Mouse (Mus musculus): ENCODE measurements at regions not wholly inside any gene's neighbourhood (a gene's known extent, or its start where the extent isn't known, plus 50 kb on each side); places are given as distances from the start of the nearest gene placed in this dataset.
A peak's percentile ranks its signal among the peaks of the same experiment; 100 is the strongest.

DNA sequence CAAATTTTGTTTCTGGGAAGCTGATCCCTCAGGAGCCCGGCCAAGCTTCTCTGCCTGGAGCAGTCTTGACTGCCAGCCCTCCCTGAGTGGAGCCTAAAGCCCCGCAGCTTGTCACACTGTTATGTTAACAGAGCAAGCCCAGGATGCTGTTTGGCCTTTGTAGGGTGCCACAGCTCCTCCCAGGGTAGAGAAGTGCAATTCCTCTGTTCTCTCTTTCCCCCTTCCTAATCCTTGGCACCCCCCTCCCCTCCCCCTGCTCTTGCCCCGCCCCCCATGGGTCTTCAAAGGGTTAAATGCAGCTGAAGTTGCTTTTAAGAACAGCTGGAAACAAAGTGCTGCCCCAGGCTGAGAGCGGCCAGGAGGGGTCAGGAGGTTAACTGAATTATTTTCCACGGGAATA is 234.1 kb upstream of the Rgma start:
- DNase-seq (ENCODE audit: low spot score) = no peak

DNA sequence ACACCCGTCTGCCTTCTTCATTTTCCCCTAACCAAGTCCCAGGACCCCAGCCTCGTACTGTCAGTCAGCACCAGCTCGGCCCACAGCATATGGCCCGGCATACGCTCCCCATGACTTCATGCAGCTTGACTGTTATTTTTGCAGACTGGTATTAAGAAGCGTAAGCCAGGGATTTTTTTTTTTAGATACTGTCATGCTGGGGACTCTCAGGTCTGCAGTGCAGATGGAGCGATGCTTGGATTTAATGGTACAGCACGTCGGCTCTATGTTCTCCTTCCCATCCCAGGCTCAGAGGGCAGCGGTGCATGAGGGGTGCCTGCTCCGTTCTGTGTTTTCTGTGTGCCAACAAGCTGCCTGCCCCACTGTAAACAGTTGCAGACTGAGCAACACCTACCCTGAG is 231.4 kb upstream of the Rgma start:
- DNase-seq (ENCODE audit: low spot score) = no peak

DNA sequence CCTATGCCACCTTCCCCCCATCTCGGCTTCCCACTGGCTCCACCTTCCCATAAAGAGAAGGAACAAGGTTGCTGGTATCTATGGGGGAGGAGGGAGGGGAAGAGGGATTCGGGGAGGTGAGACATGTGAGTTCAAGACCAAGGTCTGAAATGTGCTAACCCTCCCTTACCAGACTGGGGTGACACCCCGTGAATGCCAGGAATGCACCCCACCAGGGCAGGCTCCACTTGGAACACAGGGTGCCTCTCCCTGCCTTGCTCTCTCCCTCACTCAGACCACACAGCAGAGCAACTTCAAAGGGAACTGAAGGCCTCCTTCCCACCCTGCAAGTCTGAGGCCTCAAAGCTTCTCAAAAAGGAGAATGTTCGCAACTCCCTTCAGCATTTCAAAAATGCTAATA is 230.5 kb upstream of the Rgma start:
- no peak for DNase-seq (ENCODE audit: low spot score)

DNA sequence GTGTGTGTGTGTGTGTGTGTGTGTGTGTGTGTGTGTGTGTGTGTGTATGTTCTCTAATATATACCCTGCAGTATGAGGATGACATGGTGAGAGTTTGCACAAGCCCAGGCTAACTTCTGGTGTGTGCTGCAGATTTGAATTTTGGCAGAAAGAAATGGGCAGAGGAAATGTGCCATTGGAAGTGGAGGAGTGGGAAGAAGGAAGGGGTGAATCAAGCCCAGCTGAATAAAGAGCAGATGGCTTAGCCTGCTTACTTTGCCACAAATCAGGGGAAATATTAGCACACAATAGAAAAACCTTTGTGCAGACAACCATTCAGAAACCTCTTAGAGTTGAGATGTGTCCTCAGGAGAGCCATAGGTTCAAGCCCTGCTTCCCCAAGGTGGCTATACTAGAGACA is 228.1 kb upstream of the Rgma start:
- DNase-seq (ENCODE audit: low spot score) = no peak

DNA sequence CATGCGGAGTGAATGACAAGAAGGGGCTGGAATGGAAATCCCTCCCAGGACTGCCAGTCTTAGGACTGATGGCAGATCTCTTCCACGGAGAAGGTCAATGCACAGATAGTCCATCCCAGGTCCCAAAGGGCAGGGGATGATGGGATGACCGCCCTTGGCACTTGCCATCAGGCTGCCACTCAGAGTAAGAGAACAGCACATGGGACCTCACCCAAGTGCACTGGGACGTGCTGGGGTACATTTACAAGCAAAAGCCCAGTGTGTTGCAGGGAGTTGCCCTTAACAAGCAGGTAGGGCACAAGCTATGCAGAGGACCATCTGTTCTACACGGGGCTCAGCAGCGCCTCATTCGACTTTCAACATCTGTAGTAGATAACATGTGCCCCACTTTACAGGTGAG is 224.9 kb upstream of the Rgma start:
- no peak for DNase-seq (ENCODE audit: low spot score)

DNA sequence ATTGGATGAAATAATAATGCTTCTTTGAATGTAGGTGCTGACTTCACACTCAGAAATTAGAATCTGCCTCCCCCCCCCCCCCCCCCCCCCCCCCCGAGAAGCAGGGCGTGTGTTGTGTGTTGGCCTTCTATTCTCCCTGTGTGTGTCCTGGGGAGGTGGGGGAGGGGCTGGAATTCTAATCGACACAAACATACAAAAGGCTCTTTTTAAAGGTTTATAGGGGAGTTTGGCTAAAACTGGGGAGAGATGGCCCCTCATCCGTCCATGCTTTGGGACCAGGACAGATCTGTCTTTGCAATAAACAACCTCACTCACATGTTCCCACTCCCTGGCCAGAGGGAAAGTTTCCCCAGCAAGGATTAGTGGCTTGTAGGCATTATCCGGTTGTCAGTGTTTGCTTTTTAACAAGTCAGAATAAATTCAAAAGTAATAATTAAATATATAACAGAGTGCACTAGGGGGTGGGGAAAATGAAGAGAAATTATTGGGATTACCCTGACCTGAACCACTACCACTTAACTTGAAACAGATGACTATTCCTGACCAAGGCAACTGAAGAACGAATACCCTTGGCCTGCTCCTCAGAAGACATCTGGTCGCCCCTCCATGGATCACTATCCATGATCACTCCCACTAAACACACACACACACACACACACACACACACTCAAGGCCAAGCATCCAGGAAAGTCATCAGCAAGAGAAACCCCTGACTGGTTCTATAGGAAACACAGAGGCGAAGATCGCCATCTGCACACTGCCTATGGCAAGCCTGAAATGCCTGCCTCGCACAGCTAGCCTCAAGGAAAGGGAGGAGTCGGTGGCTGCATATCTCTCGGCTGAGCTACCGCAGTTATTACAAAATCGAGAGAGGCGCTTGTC is 223.5 kb upstream of the Rgma start:
- DNase-seq (ENCODE audit: low spot score) = no peak

DNA sequence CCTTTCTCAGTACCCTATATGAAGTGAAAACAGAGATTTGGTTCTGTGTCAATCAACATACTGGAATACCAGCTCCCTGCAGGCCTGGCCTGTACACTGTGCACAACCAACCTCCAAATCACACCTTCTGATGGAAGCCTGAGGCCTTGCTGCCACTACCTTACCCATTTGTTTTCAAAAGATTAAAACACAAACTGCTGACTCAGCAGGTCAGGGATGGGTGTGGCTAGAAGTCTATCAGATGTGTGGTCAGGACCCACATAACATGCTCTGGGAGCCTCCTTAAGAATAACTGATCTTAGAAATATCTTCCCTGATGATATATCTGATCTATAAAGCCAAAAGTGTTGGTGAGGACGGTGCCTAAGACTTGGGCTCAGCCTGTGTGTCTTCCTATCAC is 221.6 kb upstream of the Rgma start:
- no peak for DNase-seq (ENCODE audit: low spot score)

DNA sequence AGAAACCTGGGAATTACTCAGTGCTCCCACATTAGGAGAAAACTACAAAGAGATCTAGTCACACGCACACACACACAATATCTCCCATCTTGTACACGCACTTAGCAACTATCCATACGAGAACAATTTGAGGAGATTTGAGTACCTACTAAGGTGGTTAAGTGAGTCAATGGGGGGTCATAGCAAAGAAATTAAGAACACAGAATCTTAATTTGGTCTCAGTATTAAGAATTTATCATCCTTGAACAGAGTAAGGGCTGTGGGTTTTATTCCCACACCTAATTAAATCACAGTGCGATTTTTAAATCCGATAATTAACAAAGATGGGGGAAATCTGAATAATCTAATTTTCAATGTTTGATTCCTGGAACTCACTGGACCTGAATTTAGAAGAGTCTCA is 216.5 kb upstream of the Rgma start:
- DNase-seq (ENCODE audit: low spot score) = no peak

DNA sequence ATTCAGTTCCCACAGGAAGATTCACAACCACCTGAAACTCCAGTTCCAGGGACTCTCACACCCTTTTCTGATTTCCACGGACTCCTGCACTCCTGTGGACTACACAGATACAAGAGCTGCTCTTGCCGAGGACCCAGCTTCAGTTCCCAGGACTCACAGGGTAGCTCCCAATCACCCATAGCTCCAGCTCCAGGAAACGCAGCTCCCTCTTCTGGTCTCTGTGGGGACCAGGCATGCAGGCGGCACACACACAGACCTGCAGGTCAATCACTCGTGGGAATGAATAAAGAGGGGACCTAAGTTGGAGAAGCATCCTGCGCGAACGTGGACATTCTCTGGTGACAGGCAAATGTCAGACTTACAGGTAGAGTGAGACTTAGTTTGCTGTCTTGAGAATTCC is 214.3 kb upstream of the Rgma start:
- no peak for DNase-seq (ENCODE audit: low spot score)

DNA sequence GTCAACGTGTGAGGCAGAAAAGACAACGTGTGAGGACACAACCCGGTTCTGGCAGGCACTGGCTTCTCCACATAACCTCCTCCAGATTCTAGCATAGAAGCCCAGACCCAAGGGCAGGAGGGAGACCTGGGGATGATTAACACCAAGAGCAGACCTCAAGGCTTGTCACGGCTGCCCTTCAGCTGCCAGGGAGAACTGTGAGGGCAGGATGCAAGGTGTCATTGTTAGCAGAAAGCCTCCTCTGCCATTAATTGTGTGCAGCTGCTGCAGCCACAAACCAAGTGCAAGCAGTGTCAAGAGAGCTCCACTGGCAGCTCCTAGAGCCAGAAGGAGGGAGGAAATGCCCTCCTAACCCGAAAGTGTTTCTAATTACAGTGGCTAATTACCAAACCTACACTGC is 211.6 kb upstream of the Rgma start:
- DNase-seq (ENCODE audit: low spot score) = peak; percentile 4

DNA sequence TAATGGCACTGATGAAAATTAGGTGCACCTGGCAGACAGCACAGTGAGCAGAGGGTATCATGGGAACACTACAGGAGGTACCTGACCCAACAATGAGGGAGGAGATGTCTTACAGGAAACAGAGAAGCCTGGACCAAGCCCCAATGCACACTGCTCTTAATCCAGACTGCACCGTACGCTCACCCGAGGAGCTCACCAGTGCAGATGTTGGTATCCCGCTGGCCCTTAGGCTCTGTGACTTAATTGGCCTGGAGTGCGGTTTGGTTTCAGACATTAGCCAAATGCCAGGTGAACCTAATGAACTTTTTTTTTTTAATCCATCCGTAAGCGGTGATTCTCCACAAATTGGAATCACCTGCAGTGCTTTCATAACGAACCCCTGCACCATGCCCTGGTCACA is 209.8 kb upstream of the Rgma start:
- DNase-seq (ENCODE audit: low spot score) = no peak

DNA sequence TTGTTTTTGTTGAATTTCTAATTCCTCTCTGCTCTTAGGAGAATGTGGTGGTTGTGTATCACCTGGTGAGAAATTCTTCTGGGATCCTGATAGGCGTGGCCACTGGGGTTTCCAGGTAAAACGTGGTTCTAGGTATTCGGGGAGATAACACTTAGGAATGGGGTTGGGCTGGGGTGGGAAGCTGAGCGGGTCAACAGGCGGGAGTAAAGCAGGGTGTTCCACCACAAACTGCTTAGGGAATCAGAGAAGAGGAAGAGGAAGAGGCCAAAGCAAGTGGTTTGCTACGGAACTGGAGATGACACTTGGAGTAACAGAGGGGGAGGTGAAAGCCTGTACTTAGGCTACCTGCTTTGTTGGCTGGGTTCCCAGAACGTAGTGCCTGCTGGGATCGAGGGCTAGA is 205.9 kb upstream of the Rgma start:
- no peak for DNase-seq (ENCODE audit: low spot score)

DNA sequence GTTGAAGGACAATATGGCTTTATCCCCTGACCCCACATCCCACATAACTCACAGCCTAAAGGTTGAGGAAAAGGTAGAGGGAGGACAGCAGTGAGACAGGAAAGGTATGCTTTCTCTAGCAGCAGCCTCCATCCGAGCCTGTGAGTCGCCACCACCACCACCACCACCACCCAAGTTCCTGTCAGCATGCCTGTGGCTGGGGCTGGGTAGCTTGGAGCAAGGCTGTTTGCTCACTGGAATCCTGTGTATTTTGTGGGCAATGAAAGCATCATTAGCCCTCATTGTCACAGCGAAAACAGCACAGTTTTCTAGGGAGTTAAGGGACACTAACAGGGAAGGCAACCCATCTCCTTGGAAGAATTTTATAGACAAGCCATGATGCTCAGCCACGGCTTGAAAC is 202.7 kb upstream of the Rgma start:
- no peak for DNase-seq (ENCODE audit: low spot score)

DNA sequence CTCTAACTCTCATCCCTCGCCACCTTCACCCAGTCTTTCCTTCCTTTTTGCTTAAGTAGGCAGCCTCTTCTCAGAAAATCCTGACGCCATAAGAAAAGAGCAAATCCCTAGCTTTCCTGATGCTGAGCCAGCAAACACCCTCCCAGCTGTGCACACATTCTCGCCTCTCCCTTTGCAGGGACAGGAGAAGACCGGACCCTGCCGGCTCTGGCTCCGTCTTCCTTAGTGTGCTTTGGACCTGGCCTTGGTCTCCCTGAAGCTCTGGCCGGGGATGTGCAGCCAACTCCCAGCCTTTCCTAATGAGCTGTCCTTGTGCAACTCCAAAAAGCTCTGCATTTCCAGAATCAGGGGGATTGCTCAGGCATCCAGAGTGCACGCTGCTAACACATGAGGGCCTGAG is 191.5 kb upstream of the Rgma start:
- DNase-seq (ENCODE audit: low spot score) = no peak

DNA sequence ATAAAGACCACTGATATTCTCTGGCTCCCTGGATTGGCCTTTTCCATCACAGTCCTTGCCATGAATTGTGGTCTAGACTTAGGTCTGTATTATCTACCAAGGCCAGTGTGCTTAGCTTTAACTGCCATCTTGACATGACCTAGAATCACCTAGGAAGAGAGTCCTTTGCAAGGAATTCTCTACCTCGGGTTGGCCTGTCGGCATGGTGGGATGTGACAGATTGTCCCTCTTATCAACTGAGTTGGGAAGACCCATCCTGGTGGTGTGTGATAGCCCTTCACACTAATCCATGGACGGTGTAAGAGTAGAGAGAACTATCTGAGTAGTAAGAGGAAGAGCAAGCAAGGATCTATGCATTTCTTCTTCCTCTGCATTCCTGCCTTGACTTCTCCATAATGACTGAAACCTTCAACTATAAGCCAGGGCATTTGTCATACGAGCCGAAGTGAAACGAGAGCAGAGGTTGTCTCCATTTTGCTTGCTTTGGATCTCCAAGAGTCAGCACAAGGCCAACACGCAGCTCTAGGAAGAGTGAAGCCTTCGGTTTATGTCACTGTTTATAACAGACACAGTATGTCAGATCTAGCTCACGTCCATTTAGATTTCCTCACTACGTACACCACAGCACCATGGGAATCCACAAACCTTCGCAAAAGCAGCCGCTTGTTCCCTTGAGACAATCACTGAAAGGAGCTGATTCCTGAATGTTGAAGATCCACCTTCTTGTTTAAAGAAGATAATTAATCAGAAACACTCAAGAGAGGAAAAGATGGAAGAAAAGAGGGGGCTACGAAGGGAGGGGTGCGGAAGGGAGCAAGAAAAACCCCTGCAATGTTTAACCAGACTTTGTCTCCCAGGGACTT is 190.9 kb upstream of the Rgma start:
- no peak for DNase-seq (ENCODE audit: low spot score)

DNA sequence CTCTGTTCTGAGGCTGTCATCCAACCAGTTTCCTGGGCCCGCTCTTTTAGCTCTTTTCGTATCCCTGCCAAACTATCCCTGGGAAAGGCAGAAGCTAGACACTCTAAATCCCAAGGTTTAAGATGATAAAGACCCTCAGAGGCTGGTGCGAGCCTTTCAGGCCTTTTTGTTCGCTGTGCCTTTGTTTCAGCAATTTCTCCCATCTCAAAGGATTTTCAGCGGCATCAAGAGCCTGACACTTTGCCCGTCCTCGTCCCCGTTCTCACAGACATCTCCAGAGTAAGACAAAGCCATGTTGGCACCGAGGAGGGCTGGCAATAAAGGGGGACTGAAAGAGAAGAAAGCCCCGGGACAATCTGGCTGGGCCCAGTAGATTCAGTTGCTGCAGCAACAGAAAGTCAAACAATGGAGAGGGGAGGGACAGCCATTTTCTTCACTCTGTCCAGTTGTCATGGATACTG is 190.2 kb upstream of the Rgma start:
- no peak for DNase-seq (ENCODE audit: low spot score)

DNA sequence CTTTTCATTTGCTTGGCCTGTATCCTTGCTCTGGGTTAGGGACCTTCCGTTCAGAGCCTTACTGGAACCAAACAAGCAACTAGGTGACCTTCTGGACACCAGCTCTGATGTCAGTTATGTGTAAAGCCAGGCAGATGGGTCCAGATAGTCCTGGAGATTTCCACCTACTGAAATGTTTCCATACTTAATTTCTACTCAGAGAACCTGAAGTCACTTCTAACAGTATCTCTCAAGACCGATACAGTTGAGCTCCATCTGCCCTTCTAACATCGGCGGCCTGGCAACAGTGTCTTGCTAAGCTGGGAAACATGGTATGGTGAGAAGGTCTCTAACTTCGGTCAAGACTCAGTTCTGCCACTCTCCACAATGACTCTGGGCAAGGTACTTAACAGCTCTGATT is 189.7 kb upstream of the Rgma start:
- DNase-seq (ENCODE audit: low spot score) = no peak

DNA sequence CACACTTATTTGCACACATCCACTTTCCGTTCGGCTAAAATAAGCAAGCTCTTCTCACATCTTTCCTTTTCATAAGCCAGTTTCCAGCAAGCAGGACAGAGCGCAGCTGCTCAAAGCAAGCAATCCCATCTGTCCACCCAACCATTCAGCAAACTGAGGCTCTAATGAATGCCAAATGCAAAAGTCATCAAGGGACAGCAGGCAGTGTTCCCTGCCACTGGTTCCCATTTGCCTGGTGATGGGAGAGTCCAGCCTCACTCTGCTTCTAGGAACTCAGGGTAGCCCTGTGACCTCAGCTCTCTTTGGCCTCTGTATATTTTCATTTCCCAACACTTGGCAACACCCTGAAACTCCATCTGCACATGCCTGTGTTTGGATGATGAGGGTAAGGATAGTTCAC is 188.8 kb upstream of the Rgma start:
- peak; percentile 45 for DNase-seq (ENCODE audit: low spot score)

DNA sequence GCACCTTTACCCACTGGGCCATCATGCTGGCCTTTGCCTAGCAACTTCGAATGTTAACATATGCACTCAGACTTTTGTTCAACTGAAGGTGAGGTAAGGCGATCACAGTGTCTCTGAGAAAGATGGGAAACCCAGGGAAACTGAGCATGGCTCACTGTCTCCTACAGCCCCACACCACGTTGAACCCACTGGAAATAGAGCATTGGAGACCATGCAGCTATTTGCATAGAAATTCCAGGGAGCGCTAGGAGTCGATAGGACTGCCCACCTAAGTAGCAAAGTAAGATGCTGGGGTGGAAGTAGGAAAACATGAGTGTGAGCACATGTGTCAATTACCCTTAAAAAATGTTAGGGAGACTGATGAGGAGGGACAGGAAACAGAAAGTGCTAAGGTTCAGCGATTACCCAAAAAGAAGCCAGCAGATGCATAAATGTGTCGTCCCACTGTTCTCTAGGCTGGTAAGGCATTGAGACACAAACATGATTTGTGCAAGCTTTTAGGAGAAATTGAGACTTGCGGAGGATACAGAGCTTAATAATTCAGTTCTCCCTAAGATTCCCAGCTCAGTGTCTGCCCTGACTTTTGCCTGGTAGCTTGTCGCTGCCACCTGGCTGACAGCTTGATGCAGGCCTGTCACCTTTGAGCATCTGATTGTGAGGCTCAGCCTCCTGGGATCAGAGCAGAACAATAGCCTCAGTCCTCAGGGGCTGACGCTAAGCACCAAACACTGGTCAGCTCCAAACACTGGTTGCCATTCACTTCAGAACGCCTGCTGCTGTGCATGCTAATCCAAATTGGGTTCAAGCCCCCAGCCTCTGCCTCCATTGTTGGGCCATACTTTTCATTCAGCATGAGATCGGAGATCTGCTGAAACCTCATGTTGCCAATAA is 183.7 kb upstream of the Rgma start:
- DNase-seq (ENCODE audit: low spot score) = no peak

DNA sequence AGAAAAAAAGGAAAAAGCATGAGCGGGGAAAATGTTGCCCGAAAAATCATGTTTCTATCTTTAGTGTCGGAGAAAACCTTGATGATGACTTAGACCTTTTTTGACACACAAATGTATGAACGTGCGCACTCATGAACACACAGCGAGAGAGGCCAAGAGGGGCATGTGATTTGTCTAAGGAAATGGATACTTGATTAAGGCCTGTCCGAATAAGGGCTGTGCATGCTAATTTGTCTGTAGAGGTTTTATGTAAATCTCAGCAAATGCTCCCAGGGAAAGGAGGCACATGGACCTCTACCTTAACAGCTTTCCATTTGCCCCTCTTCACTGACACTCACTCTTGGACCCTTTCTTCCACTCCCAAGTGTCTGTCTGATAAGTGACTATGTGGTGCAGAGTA is 182.5 kb upstream of the Rgma start:
- no peak for DNase-seq (ENCODE audit: low spot score)

DNA sequence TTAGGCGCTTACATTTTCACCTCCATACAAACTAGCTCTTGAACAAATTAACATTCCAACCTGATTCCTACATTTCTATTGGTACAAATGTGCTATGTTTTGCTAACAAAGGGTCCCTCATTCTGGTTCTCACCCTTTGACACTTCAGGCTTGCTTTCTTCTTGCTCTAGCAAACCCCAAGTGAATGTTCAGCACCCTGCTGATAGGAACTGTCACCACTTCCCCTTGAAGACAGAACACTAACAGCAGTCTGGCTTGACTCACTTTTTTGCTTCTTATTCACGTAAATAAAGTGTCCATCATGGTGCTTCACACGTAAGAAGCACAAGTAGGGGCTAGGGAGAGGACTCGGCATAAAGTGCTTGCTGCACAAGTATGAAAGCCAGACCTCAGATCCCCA is 180.0 kb upstream of the Rgma start:
- no peak for DNase-seq (ENCODE audit: low spot score)

DNA sequence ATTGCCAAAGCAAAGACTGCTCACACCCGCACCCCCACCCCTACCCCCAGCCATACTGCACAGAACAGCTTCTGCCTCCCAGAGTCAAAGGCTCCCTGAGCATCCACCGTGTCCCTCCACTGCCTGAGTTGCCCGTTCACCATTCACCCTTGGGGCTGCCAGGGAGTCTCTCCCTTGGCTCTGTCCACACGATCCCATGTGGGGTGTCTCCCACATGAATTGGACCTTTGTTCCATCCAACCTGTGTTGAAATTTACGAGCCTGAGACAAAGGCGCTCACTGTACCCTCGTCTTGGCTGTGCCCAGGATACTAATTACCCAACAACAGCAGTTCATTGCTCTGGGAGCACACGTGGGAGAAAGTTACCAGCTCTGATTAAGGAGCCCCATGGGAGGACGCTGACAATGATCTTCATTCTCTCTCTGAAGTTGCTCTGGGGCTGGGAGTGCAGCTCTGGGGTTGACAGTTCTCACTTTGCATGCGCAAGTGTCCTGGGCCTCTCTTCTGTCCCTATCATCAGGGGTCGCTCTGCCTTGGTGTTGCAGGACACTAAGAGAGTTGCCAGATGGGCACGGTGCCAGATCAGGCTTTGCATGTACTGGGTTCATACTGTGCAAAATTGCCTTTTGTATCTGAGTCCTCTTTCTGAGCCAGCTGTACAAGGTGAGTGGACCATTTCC is 178.3 kb upstream of the Rgma start:
- DNase-seq (ENCODE audit: low spot score) = peak; percentile 66

Data from adipocyte (in vitro differentiated cells).